10 mouse cellular contexts compared by ENCODE assay signal in genomic region chr13:35604061-35604460, GRCm38 (mm10). TPM values are rescaled to one million over a fixed set of nuclear protein-coding genes. Genes with fewer than 3 reads are reported as not detected.
DNase-seq lines count a peak whose midpoint lies in the region; ATAC-seq lines count a peak whose summit lies in the region.
"Had no signal": no experiment of that assay in that cellular context is flagged by ENCODE, and none has a peak within 500 bp of the region (broad histone marks: within the 10 kb centered on the region; RNA-seq: fewer than 3 reads in every experiment).

No protein-coding gene starts in this region.

- H3K9ac ChIP-seq in embryonic facial prominence, embryonic 13.5 days, result no peak overlapping the region
- H3K9ac ChIP-seq in intestine, embryonic 15.5 days, result no peak overlapping the region
- H3K9ac ChIP-seq in forebrain, embryonic 12.5 days, result no peak overlapping the region
- H3K9ac ChIP-seq: neural tube, embryonic 13.5 days had no signal

- H3K9me3 ChIP-seq in embryonic facial prominence, embryonic 13.5 days, result no peaks in the 10 kb centered on the region
- no peaks in the 10 kb centered on the region for H3K9me3 ChIP-seq in embryonic facial prominence, embryonic 10.5 days
- no peaks in the 10 kb centered on the region for H3K9me3 ChIP-seq in intestine, embryonic 15.5 days
- H3K9me3 ChIP-seq in forebrain, embryonic 12.5 days, result no peaks in the 10 kb centered on the region
- H3K9me3 ChIP-seq: neural tube, embryonic 13.5 days had no signal

- no peaks in the 10 kb centered on the region for H3K36me3 ChIP-seq in embryonic facial prominence, embryonic 13.5 days
- no peaks in the 10 kb centered on the region for H3K36me3 ChIP-seq in embryonic facial prominence, embryonic 10.5 days (replicated peaks)
- no peaks in the 10 kb centered on the region for H3K36me3 ChIP-seq in intestine, embryonic 15.5 days
- no peaks in the 10 kb centered on the region for H3K36me3 ChIP-seq in forebrain, embryonic 12.5 days (replicated peaks)
- H3K36me3 ChIP-seq: neural tube, embryonic 13.5 days had no signal

- no peaks in the 10 kb centered on the region for H3K27me3 ChIP-seq in embryonic facial prominence, embryonic 13.5 days
- H3K27me3 ChIP-seq in embryonic facial prominence, embryonic 10.5 days (replicated peaks; ENCODE audit: low read depth, poor library complexity, severe bottlenecking), result no peaks in the 10 kb centered on the region
- no peaks in the 10 kb centered on the region for H3K27me3 ChIP-seq in intestine, embryonic 15.5 days (replicated peaks)
- no peaks in the 10 kb centered on the region for H3K27me3 ChIP-seq in forebrain, embryonic 12.5 days
- H3K27me3 ChIP-seq: CH12.LX; neural tube, embryonic 13.5 days had no signal

- H3K4me3 ChIP-seq in embryonic facial prominence, embryonic 13.5 days, result no peak overlapping the region
- no peak overlapping the region for H3K4me3 ChIP-seq in embryonic facial prominence, embryonic 10.5 days
- H3K4me3 ChIP-seq in intestine, embryonic 15.5 days (replicated peaks), result no peak overlapping the region
- H3K4me3 ChIP-seq in forebrain, embryonic 12.5 days (replicated peaks), result no peak overlapping the region
- H3K4me3 ChIP-seq: neural tube, embryonic 13.5 days had no signal

- no peaks in the 10 kb centered on the region for H3K4me1 ChIP-seq in embryonic facial prominence, embryonic 13.5 days
- no peaks in the 10 kb centered on the region for H3K4me1 ChIP-seq in embryonic facial prominence, embryonic 10.5 days
- no peaks in the 10 kb centered on the region for H3K4me1 ChIP-seq in intestine, embryonic 15.5 days (replicated peaks)
- no peaks in the 10 kb centered on the region for H3K4me1 ChIP-seq in forebrain, embryonic 12.5 days
- H3K4me1 ChIP-seq: neural tube, embryonic 13.5 days had no signal

- no peak for DNase-seq in embryonic facial prominence, embryonic 10.5 days (ENCODE audit: low spot score)
- DNase-seq in urinary bladder, postnatal 14 days (ENCODE audit: low spot score), result peak; percentile 16
- DNase-seq in urinary bladder, postnatal 10 days (ENCODE audit: low spot score), result no peak
- no peak for DNase-seq in layer of hippocampus, postnatal 10 days (ENCODE audit: low spot score in 2 of 2)
- no peak for DNase-seq in cerebellum, adult 9-11 months

- WGBS in embryonic facial prominence, embryonic 13.5 days, result 50% methylated on average over 1 of the region's 1 CpGs
- WGBS in embryonic facial prominence, embryonic 10.5 days, result 100% methylated on average over 1 of the region's 1 CpGs
- WGBS in intestine, embryonic 15.5 days, result 43% methylated on average over 1 of the region's 1 CpGs
- WGBS in forebrain, embryonic 12.5 days, result 83% methylated on average over 1 of the region's 1 CpGs

- H3K27ac ChIP-seq in embryonic facial prominence, embryonic 13.5 days, result peak overlapping the region; percentile 16
- no peak overlapping the region for H3K27ac ChIP-seq in embryonic facial prominence, embryonic 10.5 days (replicated peaks)
- H3K27ac ChIP-seq in intestine, embryonic 15.5 days, result 0 out of 2 replicates have a peak overlapping the region, but pooled peaks have one; percentile 36
- H3K27ac ChIP-seq in forebrain, embryonic 12.5 days, result no peak overlapping the region
- H3K27ac ChIP-seq: neural tube, embryonic 13.5 days had no signal

- H3K4me2 ChIP-seq in embryonic facial prominence, embryonic 13.5 days, result no peak overlapping the region
- H3K4me2 ChIP-seq in intestine, embryonic 15.5 days (replicated peaks), result no peak overlapping the region
- no peak overlapping the region for H3K4me2 ChIP-seq in forebrain, embryonic 12.5 days
- H3K4me2 ChIP-seq: neural tube, embryonic 13.5 days had no signal

- peak; percentile 83 for ATAC-seq in embryonic facial prominence, embryonic 13.5 days (ENCODE audit: insufficient number of reproducible peaks, insufficient read depth, low FRiP score, low TSS enrichment, low read depth)
- ATAC-seq in intestine, embryonic 15.5 days, result peak; percentile 92
- ATAC-seq in forebrain, embryonic 12.5 days (ENCODE audit: low FRiP score), result no peak

RNA-seq across cellular contexts. Expression of gene Cdyl, which starts 55.6 kb away (rescaled TPM):
- polyA plus RNA-seq in embryonic facial prominence, embryonic 13.5 days (2015; fragmentation: Nextera tagmentation; extraction: Ambion mirVana), result 12.1 and 15.1 TPM in 2 replicates
- polyA plus RNA-seq in embryonic facial prominence, embryonic 10.5 days (2016; fragmentation: Nextera tagmentation; extraction: Ambion mirVana), result 11.8 and 13.0 TPM in 2 replicates
- 8.9 and 10.3 TPM in 2 replicates for polyA plus RNA-seq in intestine, embryonic 15.5 days (2015; fragmentation: Nextera tagmentation; extraction: Ambion mirVana)
- total RNA-seq in layer of hippocampus, postnatal 10 days (2021), result 10 to 100 TPM; 11.8 to 11.9 TPM
- polyA plus RNA-seq in forebrain, embryonic 12.5 days (2016; fragmentation: Nextera tagmentation; extraction: Ambion mirVana), result 12.2 and 12.8 TPM in 2 replicates

Comparison
In these comparisons a context has a peak if more than half of its experiments do, and no peak if none do; other contexts are left out.
1. H3K27ac ChIP-seq: peak in embryonic facial prominence, embryonic 13.5 days (single experiment) and intestine, embryonic 15.5 days (single experiment); none in embryonic facial prominence, embryonic 10.5 days (single experiment) and forebrain, embryonic 12.5 days (single experiment).